Mouse (Mus musculus) embryonic facial prominence, embryonic 14.5 days (tissue): Measurements from ENCODE around the gene Clint1. TPM values are rescaled to one million over a fixed set of nuclear protein-coding genes. Genes with fewer than 3 reads are reported as not detected.

Source experiments
- ATAC-seq: fragments of 200-750 bp; cut with Nextera tagmentation; 2 replicates; pipeline ENCODE4 v1.8.0; 2017; ENCODE audit warnings: low read depth, moderate number of reproducible peaks, moderate TSS enrichment
- DNase-seq: peaks from one replicate; pipeline ENCODE4 v3.0.0-alpha.2; 2015; ENCODE audit warnings: low spot score
- H3K27ac ChIP-seq: fragments of 300-500 bp; sonication (generic); replicated peaks from 2 replicates; pipeline ENCODE4 v1.5.1; 2014; ENCODE audit warnings: low read depth, mild to moderate bottlenecking, low read length, moderate library complexity
- H3K27me3 ChIP-seq: fragments of 300-500 bp; sonication (generic); replicated peaks from 2 replicates; pipeline ENCODE4 v1.6.1; 2014; ENCODE audit warnings: low read length; ENCODE audit not compliant: control insufficient read depth, insufficient read depth
- H3K36me3 ChIP-seq: fragments of 300-500 bp; sonication (generic); 2 replicates; pipeline ENCODE4 v1.6.1; 2014; ENCODE audit warnings: low read length, mixed read lengths; ENCODE audit not compliant: control insufficient read depth, insufficient read depth
- H3K4me1 ChIP-seq: fragments of 300-500 bp; sonication (generic); 2 replicates; pipeline ENCODE4 v1.6.1; 2014; ENCODE audit warnings: antibody characterized with exemption, low read length; ENCODE audit not compliant: control insufficient read depth, insufficient read depth
- H3K4me2 ChIP-seq: fragments of 300-500 bp; sonication (generic); 2 replicates; pipeline ENCODE4 v1.6.1; 2014; ENCODE audit warnings: low read depth, mild to moderate bottlenecking, low read length, moderate library complexity, mixed read lengths
- H3K4me3 ChIP-seq: fragments of 300-500 bp; sonication (generic); 2 replicates; pipeline ENCODE4 v1.5.1; 2014; ENCODE audit warnings: low read depth, mild to moderate bottlenecking, low read length
- H3K9ac ChIP-seq: fragments of 300-500 bp; sonication (generic); 2 replicates; pipeline ENCODE4 v1.6.1; 2014; ENCODE audit warnings: low read depth, mild to moderate bottlenecking, low read length, moderate library complexity, mixed read lengths
- H3K9me3 ChIP-seq: fragments of 300-500 bp; sonication (generic); 2 replicates; pipeline ENCODE4 v1.6.1; 2016; ENCODE audit warnings: low read length; ENCODE audit not compliant: control insufficient read depth
- WGBS: fragments of 180-500 bp; shearing (Covaris S2); extraction: QIAGEN DNeasy Blood & Tissue Kit; methylation state at CpG from one replicate; pipeline ENCODE4 v1.1.7; 2014; 5-methylcytosine and 5-hydroxymethylcytosine counted together
- polyA plus RNA-seq: library from polyadenylated mRNA; unstranded; fragments of >200 nt; fragmentation: Nextera tagmentation; extraction: Ambion mirVana; gene quantifications from 2 replicates; pipeline ENCODE4 v1.2.1, GENCODE M21; 2014

Gene Clint1
- 79.1 and 81.0 TPM in 2 replicates for polyA plus RNA-seq

GRCm38 (mm10) chr11:45851516-45852123, at the start of gene Clint1:
Gene Clint1, plus strand, starts transcription at chr11:45852051.
- Histone ChIP-seq H3K4me1 (peaks cover 12% of the 10 kb centered on the region), H3K4me2 (peak within 1 kb of the TSS; percentile 79), H3K27me3 (no peaks in the 10 kb centered on the region), H3K9ac (peak within 1 kb of the TSS; percentile 98), H3K9me3 (no peaks in the 10 kb centered on the region), H3K4me3 (peak within 1 kb of the TSS; percentile 98), H3K27ac (peak within 1 kb of the TSS; percentile 83), H3K36me3 (0 out of 2 replicates have a peak, but pooled peaks cover 20% of the 10 kb centered on the region)
- DNase-seq, result peak; percentile 89
- peak; percentile 97 for ATAC-seq
- under 1% methylated on average over 36 of the region's 57 CpGs for WGBS

GRCm38 (mm10) chr11:45804068-45804467, 47.8 kb upstream of the Clint1 start:
- Histone ChIP-seq H3K4me1 (peaks cover 8% of the 10 kb centered on the region), H3K27ac (no peak overlapping the region), H3K27me3 (no peaks in the 10 kb centered on the region), H3K9me3 (no peaks in the 10 kb centered on the region), H3K4me3 (no peak overlapping the region), H3K9ac (no peak overlapping the region), H3K4me2 (no peak overlapping the region), H3K36me3 (no peaks in the 10 kb centered on the region)
- no peak for DNase-seq
- no peak for ATAC-seq
- WGBS, result 82% methylated on average over 4 of the region's 4 CpGs

GRCm38 (mm10) chr11:45805312-45805772, 46.5 kb upstream of the Clint1 start:
- Histone ChIP-seq H3K36me3 (no peaks in the 10 kb centered on the region), H3K9me3 (no peaks in the 10 kb centered on the region), H3K4me1 (0 out of 2 replicates have a peak, but pooled peaks cover 3% of the 10 kb centered on the region), H3K4me3 (no peak overlapping the region), H3K27ac (no peak overlapping the region), H3K9ac (no peak overlapping the region), H3K27me3 (no peaks in the 10 kb centered on the region), H3K4me2 (no peak overlapping the region)
- ATAC-seq (no peak), DNase-seq (no peak)
- WGBS, result 72% methylated on average over 6 of the region's 6 CpGs

GRCm38 (mm10) chr11:45805810-45806209, 46.0 kb upstream of the Clint1 start:
- no peaks in the 10 kb centered on the region for H3K36me3 ChIP-seq
- ATAC-seq (no peak), DNase-seq (no peak)
- H3K9me3 ChIP-seq, result no peaks in the 10 kb centered on the region
- H3K4me2 ChIP-seq, result no peak overlapping the region
- H3K4me1 ChIP-seq, result 0 out of 2 replicates have a peak, but pooled peaks cover 3% of the 10 kb centered on the region
- no peak overlapping the region for H3K9ac ChIP-seq
- no peak overlapping the region for H3K27ac ChIP-seq
- H3K27me3 ChIP-seq, result no peaks in the 10 kb centered on the region
- WGBS, result 77% methylated on average over 2 of the region's 2 CpGs
- H3K4me3 ChIP-seq, result no peak overlapping the region

GRCm38 (mm10) chr11:45806264-45806663, 45.6 kb upstream of the Clint1 start:
- H3K27me3 ChIP-seq, result no peaks in the 10 kb centered on the region
- no peaks in the 10 kb centered on the region for H3K9me3 ChIP-seq
- H3K9ac ChIP-seq, result no peak overlapping the region
- WGBS, result 89% methylated on average over 2 of the region's 2 CpGs
- 0 out of 2 replicates have a peak, but pooled peaks cover 3% of the 10 kb centered on the region for H3K4me1 ChIP-seq
- H3K4me2 ChIP-seq, result no peak overlapping the region
- no peak overlapping the region for H3K27ac ChIP-seq
- no peak overlapping the region for H3K4me3 ChIP-seq
- DNase-seq, result no peak
- ATAC-seq, result no peak
- no peaks in the 10 kb centered on the region for H3K36me3 ChIP-seq

GRCm38 (mm10) chr11:45806809-45807208, 45.0 kb upstream of the Clint1 start:
- no peak for ATAC-seq
- no peaks in the 10 kb centered on the region for H3K9me3 ChIP-seq
- H3K4me1 ChIP-seq, result 0 out of 2 replicates have a peak, but pooled peaks cover 3% of the 10 kb centered on the region
- DNase-seq, result no peak
- no peaks in the 10 kb centered on the region for H3K36me3 ChIP-seq
- H3K27ac ChIP-seq, result no peak overlapping the region
- no peak overlapping the region for H3K4me3 ChIP-seq
- H3K4me2 ChIP-seq, result no peak overlapping the region
- H3K9ac ChIP-seq, result no peak overlapping the region
- no peaks in the 10 kb centered on the region for H3K27me3 ChIP-seq
- WGBS, result 87% methylated on average over 3 of the region's 3 CpGs

GRCm38 (mm10) chr11:45807820-45808219, 44.0 kb upstream of the Clint1 start:
- Histone ChIP-seq H3K9me3 (no peaks in the 10 kb centered on the region), H3K4me2 (no peak overlapping the region), H3K36me3 (no peaks in the 10 kb centered on the region), H3K9ac (no peak overlapping the region), H3K4me3 (no peak overlapping the region), H3K27ac (no peak overlapping the region), H3K27me3 (no peaks in the 10 kb centered on the region), H3K4me1 (0 out of 2 replicates have a peak, but pooled peaks cover 3% of the 10 kb centered on the region)
- WGBS, result 73% methylated on average over 12 of the region's 12 CpGs
- DNase-seq (peak; percentile 61), ATAC-seq (no peak)

- WGBS, result 57% methylated on average over 5 of the region's 5 CpGs
- ATAC-seq (no peak), DNase-seq (no peak)
- Histone ChIP-seq H3K27me3 (no peaks in the 10 kb centered on the region), H3K4me1 (0 out of 2 replicates have a peak, but pooled peaks cover 3% of the 10 kb centered on the region), H3K36me3 (no peaks in the 10 kb centered on the region), H3K4me3 (no peak overlapping the region), H3K27ac (no peak overlapping the region), H3K4me2 (no peak overlapping the region), H3K9ac (no peak overlapping the region), H3K9me3 (no peaks in the 10 kb centered on the region)
These were observed 42.4 kb upstream of the Clint1 start for GRCm38 (mm10) chr11:45809424-45809823.

- ATAC-seq, result no peak
- 57% methylated on average over 6 of the region's 6 CpGs for whole genome bisulfite sequencing
- Histone ChIP-seq H3K27ac (no peak overlapping the region), H3K4me1 (0 out of 2 replicates have a peak, but pooled peaks cover 3% of the 10 kb centered on the region), H3K36me3 (no peaks in the 10 kb centered on the region), H3K9me3 (no peaks in the 10 kb centered on the region), H3K9ac (no peak overlapping the region), H3K27me3 (no peaks in the 10 kb centered on the region), H3K4me2 (no peak overlapping the region), H3K4me3 (no peak overlapping the region)
- DNase-seq, result no peak
These were observed 41.8 kb upstream of the Clint1 start for GRCm38 (mm10) chr11:45810056-45810455.
